Mouse (Mus musculus) forebrain, embryonic 12.5 days (tissue): ENCODE measurements at regions not wholly inside any gene's neighbourhood (a gene's known extent, or its start where the extent isn't known, plus 50 kb on each side); places are given as distances from the start of the nearest gene placed in this dataset.

ENCODE experiments used
- ATAC-seq: fragments of 200-750 bp; cut with Nextera tagmentation; 2 replicates; pipeline ENCODE4 v1.8.0; 2017; ENCODE audit warnings: moderate TSS enrichment; ENCODE audit not compliant: low FRiP score
- H3K27ac ChIP-seq: fragments of 300-500 bp; sonication (generic); 2 replicates; pipeline ENCODE4 v1.5.1; 2016; ENCODE audit warnings: mild to moderate bottlenecking
- H3K27me3 ChIP-seq: fragments of 300-500 bp; sonication (generic); 2 replicates; pipeline ENCODE4 v1.6.1; 2016; ENCODE audit warnings: mild to moderate bottlenecking
- H3K36me3 ChIP-seq: fragments of 300-500 bp; sonication (generic); replicated peaks from 2 replicates; pipeline ENCODE4 v1.6.1; 2016; ENCODE audit warnings: mild to moderate bottlenecking
- H3K4me1 ChIP-seq: fragments of 300-500 bp; sonication (generic); 2 replicates; pipeline ENCODE4 v1.6.1; 2016
- H3K4me2 ChIP-seq: fragments of 300-500 bp; sonication (generic); 2 replicates; pipeline ENCODE4 v1.6.1; 2016; ENCODE audit warnings: mild to moderate bottlenecking, moderate library complexity
- H3K4me3 ChIP-seq: fragments of 300-500 bp; sonication (generic); replicated peaks from 2 replicates; pipeline ENCODE4 v1.5.1; 2016; ENCODE audit warnings: mild to moderate bottlenecking
- H3K9ac ChIP-seq: fragments of 300-500 bp; sonication (generic); 2 replicates; pipeline ENCODE4 v1.6.1; 2016; ENCODE audit warnings: mild to moderate bottlenecking
- H3K9me3 ChIP-seq: fragments of 300-500 bp; sonication (generic); 2 replicates; pipeline ENCODE4 v1.6.1; 2016
- WGBS: fragments of 180-500 bp; shearing (Covaris S2); methylation state at CpG from one replicate; pipeline ENCODE4 v1.1.7; 2016; 5-methylcytosine and 5-hydroxymethylcytosine counted together

- no peaks in the 10 kb centered on the region for H3K9me3 ChIP-seq
- WGBS, result 73% methylated on average over 2 of the region's 2 CpGs
- H3K4me2 ChIP-seq, result no peak overlapping the region
Measured at GRCm38 (mm10) chr10:104490943-104491631, 297.2 kb downstream of the Gm4340 start.

More at GRCm38 (mm10) chr10:104490943-104491631, 297.2 kb downstream of the Gm4340 start:
- ATAC-seq, result no peak
- no peaks in the 10 kb centered on the region for H3K27me3 ChIP-seq
- no peaks in the 10 kb centered on the region for H3K36me3 ChIP-seq
- H3K4me1 ChIP-seq, result no peaks in the 10 kb centered on the region
- no peak overlapping the region for H3K4me3 ChIP-seq
- no peak overlapping the region for H3K9ac ChIP-seq
- H3K27ac ChIP-seq, result no peak overlapping the region
